Mouse (Mus musculus): Measurements from ENCODE around the gene Man1b1.

DNA sequence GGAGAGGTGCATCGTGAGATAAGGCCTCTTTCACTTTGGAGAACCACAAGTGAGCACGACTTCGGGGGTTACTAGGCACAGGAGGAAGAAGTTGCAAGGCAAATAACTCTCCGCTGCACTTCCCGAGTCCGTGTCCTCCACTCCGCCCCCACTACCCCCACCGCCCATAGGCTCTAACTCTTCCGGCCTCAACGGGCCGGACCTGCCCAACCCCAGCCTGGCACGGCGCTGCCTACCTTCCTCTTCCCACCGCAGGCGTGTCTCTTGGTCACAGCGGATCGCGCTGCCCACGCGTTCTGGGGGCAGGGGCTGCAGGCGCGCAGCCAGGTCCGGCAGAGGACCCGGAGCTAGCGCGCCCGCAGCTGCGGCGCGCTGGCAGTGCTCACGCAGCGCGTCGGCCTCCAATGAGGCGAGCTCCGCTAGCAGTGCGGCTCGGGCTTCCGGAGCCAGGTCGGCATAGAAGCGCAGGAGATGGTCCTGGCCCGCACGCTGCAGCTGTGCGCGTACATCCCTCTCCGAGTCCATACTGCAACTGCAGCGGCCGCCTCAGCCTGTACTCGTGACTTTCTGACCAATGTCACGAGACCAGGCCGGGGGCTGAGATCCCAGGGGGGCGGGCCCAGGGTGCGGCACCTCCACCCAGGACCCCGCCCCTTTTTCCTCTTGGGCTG, 33.1 kb downstream of the Man1b1 start, which contains the start of gene Uap1l1:
- TF ChIP-seq POLR2A (IDR thresholded peaks at IDR 0.05; ENCODE audit: borderline replicate concordance, extremely low read depth, low read depth, low read length), result peak; percentile 93
- no peak for TF ChIP-seq CTCF (IDR thresholded peaks at IDR 0.05; ENCODE audit: insufficient read depth, low read length)

Data from lung, adult 2 months (tissue).